Mouse (Mus musculus) megakaryocyte, embryonic 14.5 days (primary cell): ENCODE data around the gene Gm47995.

Source experiments
- FLI1 ChIP-seq: IDR thresholded peaks from 2 replicates; pipeline ENCODE4 v1.6.1; 2012; ENCODE audit warnings: low read length, inconsistent platforms, mixed read lengths
- GATA1 ChIP-seq: IDR thresholded peaks from 3 replicates; pipeline ENCODE4 v1.6.1; 2012; ENCODE audit warnings: mixed read lengths, low read length, inconsistent platforms, borderline replicate concordance

DNA sequence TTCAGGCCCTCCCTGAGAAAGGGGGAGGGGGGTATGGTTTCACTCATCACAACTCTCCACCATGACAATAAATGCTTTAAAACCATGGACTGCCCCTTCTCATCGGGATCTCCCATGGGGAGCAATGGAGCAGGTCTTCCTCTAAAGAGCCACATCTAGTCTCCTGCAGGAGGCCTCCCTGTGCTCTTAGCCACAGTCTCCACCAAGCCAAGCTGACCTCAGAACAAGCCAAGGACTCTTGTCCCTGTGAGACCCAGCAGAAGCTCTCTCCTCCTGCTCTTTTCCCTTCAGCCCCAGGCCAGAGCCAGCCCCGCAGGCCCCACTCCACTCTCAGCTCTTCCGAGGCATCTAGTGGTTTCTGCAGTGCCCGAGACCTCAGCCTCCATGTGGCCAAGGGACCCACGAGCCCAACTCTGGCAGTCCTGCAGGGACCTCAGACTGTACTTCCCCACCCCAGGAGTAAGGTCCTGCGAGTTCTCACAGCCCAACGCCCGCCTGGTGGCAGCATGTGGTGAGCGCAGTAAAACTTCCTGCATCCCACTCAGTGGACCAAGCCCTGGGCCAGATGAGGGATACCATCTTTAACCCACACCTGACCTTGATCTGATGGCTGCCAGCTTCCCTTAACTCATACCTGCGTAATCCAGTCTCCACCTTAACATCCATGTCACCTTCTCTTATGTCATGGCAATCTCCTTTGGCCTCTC lies 24.5 kb downstream of the Gm47995 start:
- no peak for TF ChIP-seq GATA1
- TF ChIP-seq FLI1, result no peak
